In genomic region chr3:135824436-135824835, GRCm38 (mm10) we compare ENCODE assay signal across 9 mouse cellular contexts. TPM values are rescaled to one million over a fixed set of nuclear protein-coding genes. Genes with fewer than 3 reads are reported as not detected.
A peak's percentile ranks its signal among the peaks of the same experiment; 100 is the strongest.
DNase-seq lines count a peak whose midpoint lies in the region; ATAC-seq lines count a peak whose summit lies in the region.
"Had no signal": no experiment of that assay in that cellular context is flagged by ENCODE, and none has a peak within 500 bp of the region (broad histone marks: within the 10 kb centered on the region; RNA-seq: fewer than 3 reads in every experiment).

No protein-coding gene starts in this region.

- peak overlapping the region; percentile 85 for H3K4me3 ChIP-seq in heart, embryonic 10.5 days
- no peak overlapping the region for H3K4me3 ChIP-seq in midbrain, embryonic 14.5 days (replicated peaks; ENCODE audit: low read depth, low read length)
- no peak overlapping the region for H3K4me3 ChIP-seq in midbrain, embryonic 15.5 days
- peak overlapping the region; percentile 60; the same call in 1 of the 2 replicates for H3K4me3 ChIP-seq in limb, embryonic 10.5 days
- no peak overlapping the region for H3K4me3 ChIP-seq in neural tube, embryonic 15.5 days (replicated peaks)

- H3K36me3 ChIP-seq in heart, embryonic 10.5 days, result 0 out of 2 replicates have a peak, but pooled peaks cover 4% of the 10 kb centered on the region
- no peaks in the 10 kb centered on the region for H3K36me3 ChIP-seq in midbrain, embryonic 14.5 days (ENCODE audit: control insufficient read depth, insufficient read depth, low read length)
- H3K36me3 ChIP-seq in midbrain, embryonic 15.5 days (replicated peaks), result no peaks in the 10 kb centered on the region
- H3K36me3 ChIP-seq in limb, embryonic 10.5 days, result no peaks in the 10 kb centered on the region
- no peaks in the 10 kb centered on the region for H3K36me3 ChIP-seq in neural tube, embryonic 15.5 days

- H3K9me3 ChIP-seq in heart, embryonic 10.5 days, result no peaks in the 10 kb centered on the region
- H3K9me3 ChIP-seq in midbrain, embryonic 14.5 days (ENCODE audit: control insufficient read depth, low read length), result no peaks in the 10 kb centered on the region
- no peaks in the 10 kb centered on the region for H3K9me3 ChIP-seq in midbrain, embryonic 15.5 days
- H3K9me3 ChIP-seq in limb, embryonic 10.5 days (replicated peaks), result no peaks in the 10 kb centered on the region
- H3K9me3 ChIP-seq in neural tube, embryonic 15.5 days (replicated peaks), result no peaks in the 10 kb centered on the region

- no peak overlapping the region for H3K4me2 ChIP-seq in midbrain, embryonic 14.5 days (ENCODE audit: low read length)
- no peak overlapping the region; the same call in 1 of the 2 replicates for H3K4me2 ChIP-seq in midbrain, embryonic 15.5 days
- H3K4me2 ChIP-seq in neural tube, embryonic 15.5 days, result peak overlapping the region; percentile 98; the same call in 1 of the 2 replicates

- H3K9ac ChIP-seq in midbrain, embryonic 14.5 days (replicated peaks; ENCODE audit: low read length), result no peak overlapping the region
- no peak overlapping the region for H3K9ac ChIP-seq in midbrain, embryonic 15.5 days
- no peak overlapping the region for H3K9ac ChIP-seq in neural tube, embryonic 15.5 days (replicated peaks)

- no peak for DNase-seq in heart, embryonic 10.5 days (ENCODE audit: low spot score)
- no peak for DNase-seq in heart, adult 9 months (ENCODE audit: low spot score in 2 of 2)
- peak; percentile 11 for DNase-seq in midbrain, embryonic 14.5 days
- no peak for DNase-seq in limb, embryonic 10.5 days (ENCODE audit: low spot score)
- DNase-seq in cerebellum, postnatal 10 days, result no peak
- no peak for DNase-seq in urinary bladder, postnatal 4 days (ENCODE audit: low spot score in 2 of 2)
- DNase-seq: adrenal gland, postnatal 14 days had no signal

- H3K27me3 ChIP-seq in heart, embryonic 10.5 days (ENCODE audit: insufficient read depth, poor library complexity, severe bottlenecking), result no peaks in the 10 kb centered on the region
- no peaks in the 10 kb centered on the region; the same call in 1 of the 2 replicates for H3K27me3 ChIP-seq in midbrain, embryonic 14.5 days (ENCODE audit: control insufficient read depth, insufficient read depth, low read length)
- H3K27me3 ChIP-seq in midbrain, embryonic 15.5 days (replicated peaks), result 0 out of 2 replicates have a peak, but pooled peaks cover 9% of the 10 kb centered on the region
- peaks cover 8% of the 10 kb centered on the region for H3K27me3 ChIP-seq in limb, embryonic 10.5 days (ENCODE audit: low read depth, poor library complexity, severe bottlenecking)
- H3K27me3 ChIP-seq in neural tube, embryonic 15.5 days (replicated peaks), result peaks cover 3% of the 10 kb centered on the region; the same call in 1 of the 2 replicates

- H3K4me1 ChIP-seq in heart, embryonic 10.5 days, result peaks cover 30% of the 10 kb centered on the region
- peaks cover 14% of the 10 kb centered on the region for H3K4me1 ChIP-seq in midbrain, embryonic 14.5 days (ENCODE audit: control insufficient read depth, insufficient read depth, low read length)
- peaks cover 18% of the 10 kb centered on the region for H3K4me1 ChIP-seq in midbrain, embryonic 15.5 days
- peaks cover 18% of the 10 kb centered on the region for H3K4me1 ChIP-seq in limb, embryonic 10.5 days
- peaks cover 19% of the 10 kb centered on the region for H3K4me1 ChIP-seq in neural tube, embryonic 15.5 days

- WGBS in heart, embryonic 10.5 days, result 16% methylated on average over 3 of the region's 4 CpGs
- WGBS in midbrain, embryonic 14.5 days, result 42% methylated on average over 3 of the region's 4 CpGs
- WGBS in midbrain, embryonic 15.5 days, result 30% methylated on average over 2 of the region's 4 CpGs
- 46% methylated on average over 2 of the region's 4 CpGs for WGBS in limb, embryonic 10.5 days
- WGBS in neural tube, embryonic 15.5 days, result 39% methylated on average over 3 of the region's 4 CpGs

- ATAC-seq in midbrain, embryonic 14.5 days (ENCODE audit: low FRiP score, low TSS enrichment), result no peak
- no peak for ATAC-seq in midbrain, embryonic 15.5 days (replicated peaks)
- no peak for ATAC-seq in neural tube, embryonic 15.5 days (ENCODE audit: low FRiP score)

- H3K27ac ChIP-seq in heart, embryonic 10.5 days, result peak overlapping the region; percentile 94
- no peak overlapping the region for H3K27ac ChIP-seq in midbrain, embryonic 14.5 days (replicated peaks; ENCODE audit: low read depth, low read length)
- H3K27ac ChIP-seq in midbrain, embryonic 15.5 days, result no peak overlapping the region
- H3K27ac ChIP-seq in limb, embryonic 10.5 days, result no peak overlapping the region
- no peak overlapping the region for H3K27ac ChIP-seq in neural tube, embryonic 15.5 days (replicated peaks)

RNA-seq across cellular contexts. Expression of gene Slc39a8, which starts 0.6 kb away (rescaled TPM):
- polyA plus RNA-seq in heart, embryonic 10.5 days (2016; fragmentation: Nextera tagmentation; extraction: Ambion mirVana), result 47.7 and 49.2 TPM in 2 replicates
- 5.6 and 12.3 TPM in 2 replicates for polyA plus RNA-seq in midbrain, embryonic 14.5 days (2014; fragmentation: Nextera tagmentation; extraction: Ambion mirVana)
- polyA plus RNA-seq in midbrain, embryonic 15.5 days (2015; fragmentation: Nextera tagmentation; extraction: Ambion mirVana), result 9.5 and 12.2 TPM in 2 replicates
- polyA plus RNA-seq in limb, embryonic 10.5 days (2016; fragmentation: Nextera tagmentation; extraction: Ambion mirVana), result 10.0 and 13.8 TPM in 2 replicates
- polyA plus RNA-seq in neural tube, embryonic 15.5 days (2015; fragmentation: Nextera tagmentation; extraction: Ambion mirVana), result 11.1 and 15.4 TPM in 2 replicates

Comparison
In these comparisons a context has a peak if more than half of its experiments do, and no peak if none do; other contexts are left out.
1. H3K4me3 ChIP-seq: peak in heart, embryonic 10.5 days (single experiment) and limb, embryonic 10.5 days (single experiment); none in midbrain, embryonic 14.5 days (single experiment), midbrain, embryonic 15.5 days (single experiment) and neural tube, embryonic 15.5 days (single experiment).